Mouse (Mus musculus) right cerebral cortex, postnatal 14 days (tissue): ENCODE measurements around the gene St8sia2.

Experiments used
- DNase-seq: peaks from one replicate; pipeline ENCODE4 v3.0.0; 2022

St8sia2 gene

GRCm38 (mm10) chr7:74013601-74014175, at the start of gene St8sia2:
Gene St8sia2 (minus strand): TSS chr7:74013690.
- peak; percentile 27 for DNase-seq

DNA sequence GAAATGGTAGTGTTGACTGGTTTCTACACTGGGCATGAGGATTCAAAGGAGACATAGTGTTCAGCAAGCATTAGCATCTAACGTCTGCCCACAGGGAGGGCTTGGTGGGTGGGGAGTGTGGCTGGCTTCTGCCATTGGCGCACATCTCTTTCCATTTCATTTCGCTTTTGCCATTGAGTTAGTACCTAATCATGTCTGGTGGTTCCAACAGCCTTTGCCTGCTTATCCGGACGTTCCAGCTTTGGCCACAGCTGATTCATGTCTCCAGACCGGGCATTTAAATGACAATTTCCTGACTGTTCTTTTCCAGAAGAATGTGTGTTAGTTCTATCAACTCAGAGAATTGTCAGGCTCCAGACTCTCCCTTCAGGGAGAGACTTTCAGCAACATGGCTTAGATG, 47.6 kb upstream of the St8sia2 start:
- no peak for DNase-seq

GRCm38 (mm10) chr7:74060306-74060946, 46.9 kb upstream of the St8sia2 start:
- DNase-seq = no peak

DNA sequence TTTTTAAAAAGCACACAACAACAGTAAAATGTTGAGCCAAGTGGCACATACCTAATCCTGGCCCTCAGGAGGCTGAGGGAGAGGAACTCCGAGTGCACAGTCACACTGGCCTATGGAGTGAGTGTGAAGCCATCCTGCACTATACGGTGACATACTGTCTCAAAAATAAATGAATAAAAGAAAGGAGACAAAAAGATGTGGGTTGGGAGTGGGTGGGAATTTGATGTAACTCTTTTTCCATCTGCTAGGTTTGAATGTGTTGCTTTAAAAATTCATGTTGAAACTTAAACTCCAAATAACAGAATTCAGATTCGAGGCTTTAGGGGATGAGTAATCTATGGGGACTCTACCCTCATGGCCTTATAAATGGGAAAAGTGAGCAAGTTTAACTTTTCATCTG, 46.2 kb upstream of the St8sia2 start:
- DNase-seq = no peak

- no peak for DNase-seq
Measured at GRCm38 (mm10) chr7:74055753-74056152, 42.3 kb upstream of the St8sia2 start.

GRCm38 (mm10) chr7:74047591-74047990, 34.1 kb upstream of the St8sia2 start:
- no peak for DNase-seq

GRCm38 (mm10) chr7:74045166-74045957, 31.9 kb upstream of the St8sia2 start:
- no peak for DNase-seq

- no peak for DNase-seq
Measured at GRCm38 (mm10) chr7:74043562-74044138, 30.2 kb upstream of the St8sia2 start.

DNA sequence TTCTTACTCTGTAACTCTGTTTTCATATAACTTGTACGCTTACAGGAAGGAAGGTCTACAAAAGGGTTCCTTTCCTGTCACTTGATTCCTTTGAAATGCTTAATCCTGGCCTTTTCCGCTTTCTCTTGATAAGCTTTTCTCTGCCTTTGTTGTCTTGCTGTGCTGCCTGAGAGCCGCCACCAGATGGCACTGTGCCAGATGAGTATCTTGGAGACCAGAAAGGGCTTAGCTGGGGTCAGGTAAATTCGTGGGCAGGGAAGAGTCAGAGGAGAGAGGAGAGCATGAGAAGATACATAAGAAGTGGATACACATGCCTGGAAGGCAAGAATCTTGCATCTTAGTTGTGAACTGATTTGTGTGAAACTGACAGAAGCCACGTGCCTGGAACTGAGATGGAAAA, 11.5 kb upstream of the St8sia2 start:
- peak; percentile 70 for DNase-seq

DNA sequence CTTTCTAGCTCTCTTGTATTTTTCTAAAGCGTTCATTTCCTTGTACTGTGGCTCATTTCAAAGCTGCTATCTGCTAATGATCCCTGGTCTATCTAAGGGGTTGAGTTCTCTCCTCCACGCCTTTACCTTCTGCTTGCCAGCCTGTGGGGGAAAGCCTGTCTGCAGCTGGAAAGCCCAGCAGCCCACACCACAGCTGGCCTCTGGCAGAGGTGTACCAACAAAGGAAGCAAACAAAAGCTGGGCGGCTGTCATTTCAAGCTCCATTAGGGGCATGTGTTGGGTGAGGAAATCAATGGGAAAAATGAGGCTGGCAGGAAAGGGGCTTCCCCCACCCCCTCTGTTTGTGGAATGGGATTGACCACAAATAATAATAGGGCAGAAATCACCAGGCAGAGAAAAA, 10.7 kb upstream of the St8sia2 start:
- DNase-seq = no peak

DNA sequence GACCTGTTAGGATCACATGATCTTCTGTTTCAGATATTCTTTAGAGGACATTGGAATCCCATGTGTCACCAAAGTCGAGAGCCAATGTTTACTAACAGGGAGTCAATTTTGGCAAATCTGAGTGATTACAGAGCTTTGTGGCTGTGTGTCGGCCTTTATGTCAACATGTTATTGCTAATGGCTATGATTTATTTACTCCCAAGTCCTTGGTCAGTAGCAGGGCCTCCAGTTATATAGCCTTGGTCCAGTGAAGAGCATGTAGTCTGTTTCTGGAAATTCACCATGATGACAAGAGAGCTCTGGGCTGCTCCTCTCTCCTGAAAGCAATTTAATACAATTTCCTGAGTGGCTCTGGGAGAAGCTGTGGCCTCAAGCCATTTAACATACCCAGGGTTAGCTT, 9.1 kb upstream of the St8sia2 start:
- no peak for DNase-seq

GRCm38 (mm10) chr7:74021771-74022170, 8.3 kb upstream of the St8sia2 start:
- no peak for DNase-seq

- no peak for DNase-seq
Measured at GRCm38 (mm10) chr7:74016613-74017012, 3.1 kb upstream of the St8sia2 start.

GRCm38 (mm10) chr7:74012858-74013600, 461 bp downstream of the St8sia2 start:
- no peak for DNase-seq

DNA sequence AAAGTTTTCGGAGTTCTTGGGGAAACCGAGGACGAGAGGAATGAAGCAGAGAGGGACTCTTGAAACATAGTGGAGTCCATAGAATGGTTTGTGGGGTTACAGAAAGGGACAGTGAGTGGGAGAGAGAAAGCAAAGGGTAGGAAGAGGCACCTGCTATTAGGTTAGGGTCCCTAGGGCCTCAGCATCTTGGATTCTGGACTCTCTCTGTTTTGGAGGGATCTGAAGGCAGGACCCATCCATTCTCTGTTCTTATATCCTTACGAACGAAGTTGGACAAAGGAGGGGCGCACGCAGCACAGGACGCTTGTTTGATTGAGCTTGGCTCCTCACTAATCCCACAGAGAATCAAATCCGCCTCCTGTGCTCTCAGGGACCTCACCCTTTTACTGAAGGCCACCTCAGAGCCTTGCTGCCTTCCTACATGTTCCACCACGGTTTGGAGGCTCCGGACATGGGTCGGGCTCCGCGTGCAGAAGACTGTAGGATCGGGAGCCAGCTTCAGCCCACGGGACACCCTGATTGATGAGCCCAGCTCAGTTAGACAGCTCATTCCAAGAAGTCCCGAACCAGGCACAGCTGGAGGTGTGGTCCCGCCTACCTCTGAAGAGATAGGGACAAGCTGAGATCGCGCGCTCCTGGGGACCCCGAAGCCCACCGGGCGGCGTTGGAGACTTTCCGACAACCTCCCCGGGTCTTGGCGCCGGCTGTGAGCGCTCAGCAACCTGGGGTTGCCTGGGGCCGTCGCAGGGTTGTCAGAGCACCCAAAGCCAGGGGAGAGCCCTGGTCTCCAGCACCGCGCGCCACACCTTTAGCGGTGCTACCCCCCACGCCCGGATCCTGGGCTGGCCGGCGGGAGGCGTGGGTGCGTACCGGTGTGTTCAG, 1.3 kb downstream of the St8sia2 start:
- no peak for DNase-seq

DNA sequence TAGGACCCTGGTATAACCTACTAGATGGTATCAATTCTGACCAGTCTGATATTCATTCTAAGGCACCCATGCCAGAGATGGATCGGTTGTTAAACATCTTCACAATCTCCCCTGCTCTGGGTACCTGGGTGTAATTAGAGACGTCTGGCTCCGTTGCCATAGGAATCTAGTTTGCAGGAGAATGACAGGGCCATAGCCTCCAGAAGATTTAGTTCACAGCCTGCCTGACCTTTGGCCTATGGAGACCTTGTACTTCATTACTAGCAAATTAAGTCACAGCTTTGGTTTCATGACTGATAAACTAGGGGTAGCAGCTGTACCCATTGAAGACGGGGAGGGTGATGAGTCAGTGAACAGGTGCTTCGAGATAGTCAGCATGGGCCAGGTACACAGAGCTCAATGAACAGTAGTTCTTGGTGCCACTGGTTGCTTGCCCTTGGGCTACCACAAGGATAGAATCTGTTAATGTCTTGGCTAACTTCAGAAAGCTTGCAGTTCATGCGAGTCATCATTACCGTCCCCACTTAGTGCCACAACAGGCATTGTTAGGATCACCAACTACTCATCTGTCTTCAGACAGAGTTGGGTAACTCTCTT, 4.4 kb downstream of the St8sia2 start:
- no peak for DNase-seq

DNA sequence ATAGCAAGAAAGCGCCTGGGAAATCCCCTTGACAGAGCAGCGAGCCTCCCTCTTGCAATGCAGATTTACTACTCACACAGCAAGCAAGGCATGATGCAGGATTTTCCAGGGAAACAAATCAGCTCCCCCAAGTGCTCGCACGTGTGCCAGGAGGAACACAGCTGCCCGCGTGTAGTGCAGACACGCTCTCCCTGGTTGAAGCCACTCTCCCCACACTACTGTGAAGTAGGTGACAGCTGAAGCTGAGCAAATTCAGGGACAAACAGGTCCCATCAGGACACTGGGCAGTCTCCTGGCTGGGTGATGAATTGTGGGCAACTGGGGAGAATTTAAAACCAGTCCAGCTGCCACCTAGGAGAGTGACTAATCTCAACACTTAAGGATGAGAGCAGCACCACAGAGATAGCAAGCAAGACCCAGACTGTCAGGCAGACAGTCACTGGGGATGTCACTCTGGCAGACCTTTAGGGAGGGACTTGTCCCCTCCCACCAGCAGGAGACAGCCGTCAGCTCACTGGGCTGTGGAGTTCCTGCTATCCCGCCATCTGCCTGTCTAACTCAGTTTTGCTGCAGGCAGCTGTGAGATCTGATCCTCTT, 6.6 kb downstream of the St8sia2 start:
- peak; percentile 35 for DNase-seq

GRCm38 (mm10) chr7:74006364-74006763, 7.1 kb downstream of the St8sia2 start:
- DNase-seq = no peak

DNA sequence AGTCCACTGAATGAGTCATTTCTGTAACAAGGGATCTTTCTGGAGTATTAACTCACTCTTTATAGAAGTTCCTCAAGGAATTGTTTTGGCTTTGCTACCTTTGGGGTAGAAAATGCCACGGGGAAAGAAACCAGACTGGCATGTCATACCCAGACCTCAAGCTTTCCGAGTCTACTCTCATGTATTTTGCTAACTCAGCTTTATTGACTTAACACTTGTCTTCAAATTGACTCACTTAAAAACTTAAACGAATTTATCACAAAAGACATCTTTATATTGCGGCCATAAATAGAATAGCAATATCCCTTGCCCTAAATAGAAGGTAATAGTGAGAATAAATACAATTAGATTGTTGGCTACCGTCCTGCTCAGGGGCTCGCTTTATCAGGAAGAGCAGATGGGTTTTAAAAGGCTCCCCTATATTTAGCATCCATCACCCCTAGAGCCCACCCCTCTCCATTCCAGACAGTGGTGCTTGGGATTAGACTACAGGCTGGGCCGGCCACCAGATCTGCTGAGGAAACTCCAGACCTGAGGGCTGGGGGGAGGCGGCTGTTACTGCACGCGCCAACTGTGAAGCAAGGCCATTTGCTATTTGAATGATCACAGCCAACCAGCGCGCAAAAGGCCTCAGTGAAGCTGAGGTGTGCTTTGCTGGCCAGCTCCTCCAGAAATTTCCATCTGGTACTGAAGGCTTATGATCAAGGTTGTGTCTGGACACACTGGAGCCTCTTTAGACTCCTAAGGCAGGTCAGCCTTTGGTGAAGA, 12.6 kb downstream of the St8sia2 start:
- DNase-seq = no peak

DNA sequence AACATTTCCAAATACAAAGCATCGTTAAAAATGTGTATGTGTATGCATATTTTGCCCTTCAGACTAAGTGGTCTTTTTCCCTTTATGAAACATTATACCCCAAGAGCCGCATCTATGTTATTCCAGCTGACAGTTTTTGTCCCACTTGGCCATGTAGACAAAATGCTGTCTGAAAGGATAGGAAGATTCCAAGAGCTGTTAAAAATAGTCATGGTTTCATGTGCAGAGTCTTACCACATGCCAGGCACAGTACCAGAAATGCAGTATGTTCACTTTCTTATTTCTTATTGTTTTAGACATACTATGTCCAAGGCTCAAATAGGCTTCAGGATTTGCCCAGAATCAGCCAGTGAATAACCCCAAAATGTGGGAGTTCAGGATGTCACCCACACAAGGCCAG, 24.1 kb downstream of the St8sia2 start:
- no peak for DNase-seq
